Mouse (Mus musculus) megakaryocyte, embryonic 14.5 days (primary cell): ENCODE results near the gene Igsf21. TPM values are rescaled to one million over a fixed set of nuclear protein-coding genes. Genes with fewer than 3 reads are reported as not detected.

Source experiments
- H3K27me3 ChIP-seq: replicated peaks from 2 replicates; pipeline ENCODE3; 2012; ENCODE audit warnings: inconsistent platforms
- H3K36me3 ChIP-seq: replicated peaks from 2 replicates; pipeline ENCODE3; 2012; ENCODE audit warnings: low read length, inconsistent platforms, mixed read lengths
- H3K4me1 ChIP-seq: 2 replicates; pipeline ENCODE4 v1.6.1; 2012; ENCODE audit warnings: inconsistent platforms
- H3K4me3 ChIP-seq: replicated peaks from 2 replicates; pipeline ENCODE3; 2012; ENCODE audit warnings: moderate library complexity, mild to moderate bottlenecking, inconsistent platforms
- H3K9me3 ChIP-seq: 2 replicates; pipeline ENCODE4 v1.6.1; 2012; ENCODE audit warnings: inconsistent platforms
- FLI1 ChIP-seq: IDR thresholded peaks from 2 replicates; pipeline ENCODE4 v1.6.1; 2012; ENCODE audit warnings: low read length, inconsistent platforms, mixed read lengths
- GATA1 ChIP-seq: IDR thresholded peaks from 3 replicates; pipeline ENCODE4 v1.6.1; 2012; ENCODE audit warnings: mixed read lengths, low read length, inconsistent platforms, borderline replicate concordance
- polyA plus RNA-seq: library from polyadenylated mRNA; stranded (reverse); fragments of >175 nt; gene quantifications from 2 replicates; pipeline ENCODE4 v1.2.3, GENCODE M21; 2012; ENCODE audit warnings: low replicate concordance; ENCODE audit not compliant: insufficient read depth

Igsf21 gene
- polyA plus RNA-seq, 1 experiment: not detected

GRCm38 (mm10) chr4:140200296-140200695, 46.3 kb downstream of the Igsf21 start:
- Histone ChIP-seq H3K9me3 (peaks cover 38% of the 10 kb centered on the region), H3K4me3 (no peak overlapping the region), H3K36me3 (no peaks in the 10 kb centered on the region), H3K4me1 (no peaks in the 10 kb centered on the region), H3K27me3 (no peaks in the 10 kb centered on the region)
- TF ChIP-seq GATA1: no peak

GRCm38 (mm10) chr4:140196717-140197116, 49.9 kb downstream of the Igsf21 start:
- Histone ChIP-seq H3K4me1 (no peaks in the 10 kb centered on the region), H3K9me3 (peaks cover 12% of the 10 kb centered on the region), H3K4me3 (no peak overlapping the region), H3K27me3 (no peaks in the 10 kb centered on the region), H3K36me3 (no peaks in the 10 kb centered on the region)
- TF ChIP-seq GATA1: no peak
- no peak for TF ChIP-seq FLI1

- Histone ChIP-seq H3K27me3 (no peaks in the 10 kb centered on the region), H3K4me1 (no peaks in the 10 kb centered on the region), H3K9me3 (0 out of 2 replicates have a peak, but pooled peaks cover 3% of the 10 kb centered on the region), H3K36me3 (no peaks in the 10 kb centered on the region), H3K4me3 (no peak overlapping the region)
- TF ChIP-seq FLI1 (no peak), GATA1 (no peak)
These were observed 54.1 kb downstream of the Igsf21 start for GRCm38 (mm10) chr4:140192276-140193002.

DNA sequence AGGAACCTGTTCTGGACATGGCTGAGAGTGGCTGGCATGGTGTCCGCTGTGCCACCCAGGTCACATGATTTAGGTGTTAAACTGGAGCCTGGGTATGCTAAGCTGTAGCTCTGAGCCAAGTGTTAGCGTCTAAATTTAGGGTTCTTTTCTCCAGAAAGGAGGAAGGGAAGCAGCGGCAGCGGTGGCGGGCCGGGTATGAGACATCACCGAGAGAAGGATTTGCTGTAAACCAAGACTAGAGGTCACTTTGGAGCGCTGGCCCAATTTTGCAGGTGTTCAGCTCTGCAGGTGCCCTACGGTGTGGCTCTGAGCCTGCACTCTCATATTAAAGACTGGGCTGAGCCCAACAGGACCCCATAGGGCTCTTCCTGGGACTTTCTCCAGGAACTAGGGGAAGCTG, 57.0 kb downstream of the Igsf21 start:
- H3K9me3 ChIP-seq: no peaks in the 10 kb centered on the region
- TF ChIP-seq GATA1: no peak
- no peaks in the 10 kb centered on the region for H3K4me1 ChIP-seq
- no peak overlapping the region for H3K4me3 ChIP-seq
- no peaks in the 10 kb centered on the region for H3K36me3 ChIP-seq
- H3K27me3 ChIP-seq: peaks cover 2% of the 10 kb centered on the region

GRCm38 (mm10) chr4:140188626-140189025, 58.0 kb downstream of the Igsf21 start:
- TF ChIP-seq GATA1 (no peak), FLI1 (no peak)
- no peaks in the 10 kb centered on the region for H3K4me1 ChIP-seq
- H3K36me3 ChIP-seq: no peaks in the 10 kb centered on the region
- H3K9me3 ChIP-seq: no peaks in the 10 kb centered on the region
- peaks cover 2% of the 10 kb centered on the region for H3K27me3 ChIP-seq
- H3K4me3 ChIP-seq: no peak overlapping the region

DNA sequence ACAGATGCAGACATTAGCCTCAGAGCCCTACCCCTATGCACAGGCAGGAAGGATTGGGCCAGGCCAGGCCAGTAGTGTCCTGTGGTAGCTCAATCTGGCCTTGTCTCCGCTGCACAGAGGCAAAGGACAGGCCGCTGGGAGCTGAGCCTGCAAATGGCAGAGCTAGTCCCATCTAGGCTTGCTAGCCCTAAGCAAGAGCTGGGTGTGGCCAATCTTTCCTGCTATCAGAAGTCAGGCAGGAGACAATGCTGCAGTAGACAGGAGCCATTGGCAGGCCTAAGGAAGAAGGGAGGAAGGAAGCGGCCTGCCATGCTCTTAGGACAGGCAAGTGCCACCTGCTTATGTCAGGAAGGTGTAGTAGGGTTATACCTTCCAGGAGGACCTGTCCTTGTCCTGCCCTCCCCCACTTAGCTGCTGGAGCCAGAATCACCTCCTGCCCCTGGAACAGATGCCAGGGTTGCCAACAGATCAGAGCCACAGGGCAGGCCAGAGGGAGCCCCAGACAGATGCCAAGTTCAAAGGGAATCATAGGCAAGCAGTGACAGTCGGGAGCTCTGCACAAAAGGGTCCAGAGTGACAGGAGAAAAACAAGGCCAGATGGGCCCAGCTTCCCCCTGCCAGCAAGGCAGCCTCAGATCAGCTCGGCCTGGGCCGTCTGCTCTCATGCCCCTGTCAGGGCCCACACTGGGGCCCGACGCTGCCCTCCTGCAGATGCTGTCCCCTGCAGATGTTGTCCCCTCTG, 59.0 kb downstream of the Igsf21 start:
- Histone ChIP-seq H3K27me3 (peaks cover 2% of the 10 kb centered on the region), H3K4me1 (no peaks in the 10 kb centered on the region), H3K36me3 (no peaks in the 10 kb centered on the region), H3K9me3 (no peaks in the 10 kb centered on the region), H3K4me3 (no peak overlapping the region)
- TF ChIP-seq FLI1: no peak
- TF ChIP-seq GATA1: no peak

- H3K4me1 ChIP-seq: no peaks in the 10 kb centered on the region
- no peaks in the 10 kb centered on the region for H3K36me3 ChIP-seq
- H3K9me3 ChIP-seq: peaks cover 45% of the 10 kb centered on the region
- TF ChIP-seq FLI1 (no peak), GATA1 (no peak)
- no peak overlapping the region for H3K4me3 ChIP-seq
- peaks cover 2% of the 10 kb centered on the region for H3K27me3 ChIP-seq
These were observed 67.0 kb downstream of the Igsf21 start for GRCm38 (mm10) chr4:140179576-140179975.

DNA sequence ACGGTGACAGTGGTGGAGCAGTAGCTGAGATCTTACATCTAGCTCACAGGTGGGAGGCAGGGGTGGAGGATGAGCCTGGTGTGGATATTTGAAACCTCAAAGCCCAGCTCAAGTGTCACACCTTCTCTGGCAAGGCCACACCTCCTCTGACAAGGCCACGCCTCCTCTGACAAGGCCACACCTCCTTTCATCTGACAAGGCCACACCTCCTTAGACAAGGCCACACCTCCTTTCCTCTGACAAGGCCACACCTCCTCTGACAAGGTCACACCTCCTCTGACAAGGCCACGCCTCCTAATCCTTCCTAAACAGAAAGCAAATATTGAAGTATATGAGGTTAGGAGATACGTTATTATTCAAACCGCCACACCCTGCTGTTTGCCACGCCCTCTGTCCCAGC, 69.5 kb downstream of the Igsf21 start:
- Histone ChIP-seq H3K4me3 (peak overlapping the region; percentile 50), H3K36me3 (no peaks in the 10 kb centered on the region), H3K9me3 (peaks cover 45% of the 10 kb centered on the region), H3K4me1 (no peaks in the 10 kb centered on the region), H3K27me3 (peaks cover 2% of the 10 kb centered on the region)
- TF ChIP-seq FLI1 (no peak), GATA1 (no peak)

DNA sequence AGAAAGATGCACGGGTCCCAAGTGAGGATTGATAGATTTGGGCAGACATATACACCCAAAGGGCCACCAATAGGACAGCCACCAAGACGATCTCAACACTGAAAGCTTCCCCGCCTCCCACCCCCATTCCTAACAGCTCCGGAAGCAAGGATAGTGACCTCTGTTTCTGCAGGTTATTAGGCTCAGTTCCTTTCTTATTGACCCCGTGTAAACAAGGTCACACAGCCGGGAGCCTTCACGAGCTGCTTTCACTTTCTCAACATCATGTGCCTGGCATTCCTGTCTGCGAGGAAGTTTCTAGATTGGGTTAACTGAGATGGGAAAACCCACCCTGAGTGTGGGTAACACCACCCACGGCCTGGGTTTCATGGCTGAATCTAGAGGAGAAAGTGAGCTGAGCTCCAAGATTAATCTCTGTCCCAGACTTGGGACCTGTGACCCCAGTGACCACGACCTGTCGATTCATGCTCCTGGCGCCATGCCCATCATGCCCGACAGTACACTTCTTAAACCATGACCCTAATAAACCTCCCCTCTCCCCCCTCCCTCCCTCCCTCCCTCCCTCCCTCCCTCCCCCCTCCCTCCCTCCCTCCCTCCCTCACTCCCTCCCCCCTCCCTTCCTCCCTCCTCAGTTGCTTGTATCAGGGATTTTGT, 72.7 kb downstream of the Igsf21 start:
- Histone ChIP-seq H3K4me3 (peak overlapping the region; percentile 28), H3K4me1 (no peaks in the 10 kb centered on the region), H3K36me3 (no peaks in the 10 kb centered on the region), H3K27me3 (peaks cover 2% of the 10 kb centered on the region), H3K9me3 (peaks cover 29% of the 10 kb centered on the region)
- TF ChIP-seq GATA1: no peak
- TF ChIP-seq FLI1: no peak

DNA sequence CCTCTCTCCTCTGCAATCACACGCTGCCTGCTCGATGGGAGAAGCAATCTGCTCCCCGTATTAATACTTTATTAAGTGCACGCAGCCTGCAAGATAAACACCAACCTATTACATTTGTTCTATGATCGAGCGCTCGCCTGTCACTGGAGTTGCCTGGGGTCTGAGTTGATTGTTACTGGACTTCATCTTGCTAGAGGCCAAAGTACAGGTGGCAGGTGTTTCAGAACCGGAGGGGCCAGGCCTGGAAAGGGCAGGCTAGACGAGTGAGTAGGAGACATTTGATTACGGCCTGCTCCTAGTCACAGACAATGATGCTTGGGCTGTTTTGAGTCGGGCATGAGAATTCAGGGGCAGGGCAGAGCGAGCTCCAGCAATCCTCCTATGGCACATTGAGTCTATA, 73.5 kb downstream of the Igsf21 start:
- peaks cover 22% of the 10 kb centered on the region for H3K9me3 ChIP-seq
- TF ChIP-seq FLI1 (no peak), GATA1 (no peak)
- peaks cover 2% of the 10 kb centered on the region for H3K27me3 ChIP-seq
- H3K36me3 ChIP-seq: no peaks in the 10 kb centered on the region
- no peak overlapping the region for H3K4me3 ChIP-seq
- no peaks in the 10 kb centered on the region for H3K4me1 ChIP-seq
